Mouse (Mus musculus) c-Kit-positive CD71-positive TER-119-negative erythroid progenitor cells, embryonic 14.5 days (primary cell): ENCODE measurements around the gene Ntan1.
"Not testable (repeated sequence)": the region's sequence is repeated elsewhere in the genome, so short reads cannot be mapped to it uniquely, and the experiment has no call there.

ENCODE experiments used
- DNase-seq: peaks from one replicate; pipeline ENCODE4 v3.0.0-alpha.2; 2013; ENCODE audit warnings: low read depth

Ntan1 gene

GRCm38 (mm10) chr16:13831606-13832005 is 13.0 kb downstream of the Ntan1 start:
- DNase-seq, result no peak

- no peak for DNase-seq
These were observed 15.7 kb downstream of the Ntan1 start for GRCm38 (mm10) chr16:13834382-13834781.

- no peak for DNase-seq
These were observed 21.4 kb downstream of the Ntan1 start for GRCm38 (mm10) chr16:13840056-13840455.

- no peak for DNase-seq
These were observed 22.3 kb downstream of the Ntan1 start for GRCm38 (mm10) chr16:13840956-13841355.

- no peak for DNase-seq
These were observed 26.4 kb downstream of the Ntan1 start for GRCm38 (mm10) chr16:13845031-13845430.

- no peak for DNase-seq
These were observed 28.0 kb downstream of the Ntan1 start for GRCm38 (mm10) chr16:13846675-13847074.

- no peak for DNase-seq
These were observed 29.7 kb downstream of the Ntan1 start for GRCm38 (mm10) chr16:13848310-13848709.

- no peak for DNase-seq
These were observed 32.8 kb downstream of the Ntan1 start for GRCm38 (mm10) chr16:13851446-13851845.

GRCm38 (mm10) chr16:13853886-13854285 is 35.2 kb downstream of the Ntan1 start:
- no peak for DNase-seq

- no peak for DNase-seq
These were observed 47.4 kb downstream of the Ntan1 start for GRCm38 (mm10) chr16:13866076-13866475.

GRCm38 (mm10) chr16:13866616-13867015 is 48.0 kb downstream of the Ntan1 start:
- no peak for DNase-seq

GRCm38 (mm10) chr16:13867406-13867805 is 48.8 kb downstream of the Ntan1 start:
- DNase-seq, result not testable (repeated sequence)

- no peak for DNase-seq
These were observed 49.4 kb downstream of the Ntan1 start for GRCm38 (mm10) chr16:13867910-13868514.

GRCm38 (mm10) chr16:13875483-13875882 is 56.8 kb downstream of the Ntan1 start:
- no peak for DNase-seq

- no peak for DNase-seq
These were observed 64.6 kb downstream of the Ntan1 start for GRCm38 (mm10) chr16:13883094-13883774.
